Mouse (Mus musculus) CH12.LX (cell line): ENCODE results near the gene Snx5.

Experiments
- CTCF ChIP-seq, 2 experiments: IDR thresholded peaks in 1 of 2; conservative IDR thresholded peaks in 1 of 2; 2 replicates each; pipeline ENCODE4 v1.5.1; 2011 to 2012; ENCODE audit warnings: low read depth in 2 of 2, low read length in 2 of 2, improper control_type of control experiment in 1 of 2, inconsistent platforms in 1 of 2, mild to moderate bottlenecking in 1 of 2, moderate library complexity in 1 of 2
- EP300 ChIP-seq: IDR thresholded peaks from 2 replicates; pipeline ENCODE4 v1.6.1; 2011; ENCODE audit warnings: low read length, improper control_type of control experiment
- ETS1 ChIP-seq: conservative IDR thresholded peaks from 2 replicates; pipeline ENCODE4 v1.6.1; 2012; ENCODE audit warnings: low read depth, mild to moderate bottlenecking, inconsistent platforms, low read length, improper control_type of control experiment, moderate library complexity
- JUND ChIP-seq: conservative IDR thresholded peaks from 2 replicates; pipeline ENCODE4 v1.6.1; 2011; ENCODE audit warnings: low read depth, low read length, improper control_type of control experiment
- MEF2A ChIP-seq: IDR thresholded peaks from 2 replicates; pipeline ENCODE4 v1.6.1; 2014; ENCODE audit warnings: low read depth, mild to moderate bottlenecking, inconsistent platforms, low read length, improper control_type of control experiment, borderline replicate concordance
- NRF1 ChIP-seq: IDR thresholded peaks from 2 replicates; pipeline ENCODE4 v1.6.1; 2014; ENCODE audit warnings: low read depth, mild to moderate bottlenecking, inconsistent platforms, low read length, improper control_type of control experiment, moderate library complexity
- PAX5 ChIP-seq: IDR thresholded peaks from 2 replicates; pipeline ENCODE4 v1.6.1; 2012; ENCODE audit warnings: low read length, inconsistent platforms, mixed read lengths
- POLR2A ChIP-seq: IDR thresholded peaks from 2 replicates; pipeline ENCODE4 v1.6.1; 2011; ENCODE audit warnings: low read depth, mild to moderate bottlenecking, improper control_type of control experiment, low read length
- RAD21 ChIP-seq: IDR thresholded peaks from 2 replicates; pipeline ENCODE4 v1.6.1; 2011; ENCODE audit warnings: low read depth, mild to moderate bottlenecking, low read length, improper control_type of control experiment, moderate library complexity
- SIN3A ChIP-seq: IDR thresholded peaks from 2 replicates; pipeline ENCODE4 v1.6.1; 2012; ENCODE audit warnings: low read length, improper control_type of control experiment, inconsistent platforms
- USF1 ChIP-seq: IDR thresholded peaks from 2 replicates; pipeline ENCODE4 v1.6.1; 2014; ENCODE audit warnings: low read depth, mild to moderate bottlenecking, inconsistent platforms, low read length, improper control_type of control experiment
- USF2 ChIP-seq: conservative IDR thresholded peaks from 2 replicates; pipeline ENCODE4 v1.6.1; 2011; ENCODE audit warnings: low read depth, low read length, improper control_type of control experiment
- ZKSCAN1 ChIP-seq: IDR thresholded peaks from 2 replicates; pipeline ENCODE4 v1.6.1; 2012; ENCODE audit warnings: low read depth, inconsistent platforms, low read length, improper control_type of control experiment, borderline replicate concordance
- ZNF384 ChIP-seq: IDR thresholded peaks from 2 replicates; pipeline ENCODE4 v1.6.1; 2012; ENCODE audit warnings: low read depth, low read length, improper control_type of control experiment, inconsistent platforms

GRCm38 (mm10) chr2:144272088-144272487 lies 1.4 kb upstream of the Snx5 start:
- TF ChIP-seq MEF2A (no peak), CTCF (conservative IDR thresholded peaks at IDR 0.05 in 1 of 2, IDR thresholded peaks at IDR 0.05 in 1 of 2; ENCODE audit: low read depth in 2 of 2, low read length in 2 of 2) (no peak), POLR2A (peak; percentile 10; the same call in 1 of the 2 replicates), NRF1 (no peak), EP300 (0 out of 2 replicates have a peak, but pooled peaks have one; percentile 21), ETS1 (no peak), PAX5 (no peak), SIN3A (0 out of 2 replicates have a peak, but pooled peaks have one; percentile 52), JUND (no peak), ZNF384 (no peak), RAD21 (no peak), USF1 (no peak), ZKSCAN1 (no peak), USF2 (no peak)
